Mouse (Mus musculus) thymus, postnatal 36 days (tissue): ENCODE data around the gene Gm3486.
"Not testable (repeated sequence)": the region's sequence is repeated elsewhere in the genome, so short reads cannot be mapped to it uniquely, and the experiment has no call there.

Source experiments
- DNase-seq, 2 experiments: peaks; one replicate each; pipeline ENCODE4 v3.0.0; 2022; ENCODE audit warnings: mixed read lengths in 2 of 2

Gene Gm3486

GRCm38 (mm10) chr14:41489385-41489784 is at the start of gene Gm3486:
Gene Gm3486 (minus strand): TSS chr14:41489485.
- DNase-seq: not testable (repeated sequence)

DNA sequence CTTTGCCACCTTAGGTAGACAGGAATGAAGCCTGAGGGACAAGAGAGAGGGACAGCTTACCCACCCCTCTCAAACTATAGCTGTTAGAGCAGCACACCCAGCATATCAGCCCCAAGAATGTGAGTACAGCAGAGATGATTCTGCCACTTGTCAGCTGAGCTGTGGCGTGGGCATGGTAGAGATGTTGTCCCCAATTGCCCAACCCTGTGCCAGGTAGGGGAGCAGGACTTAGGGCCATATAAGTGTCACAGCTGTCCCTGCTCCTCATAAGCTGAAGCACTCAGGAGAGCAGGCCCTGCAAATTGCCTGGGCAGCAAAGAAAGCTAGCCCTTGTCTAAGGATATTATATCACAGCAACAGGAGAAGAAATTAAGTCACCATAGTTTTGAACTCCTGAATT is 35.4 kb upstream of the Gm3486 start:
- DNase-seq: not testable (repeated sequence)

DNA sequence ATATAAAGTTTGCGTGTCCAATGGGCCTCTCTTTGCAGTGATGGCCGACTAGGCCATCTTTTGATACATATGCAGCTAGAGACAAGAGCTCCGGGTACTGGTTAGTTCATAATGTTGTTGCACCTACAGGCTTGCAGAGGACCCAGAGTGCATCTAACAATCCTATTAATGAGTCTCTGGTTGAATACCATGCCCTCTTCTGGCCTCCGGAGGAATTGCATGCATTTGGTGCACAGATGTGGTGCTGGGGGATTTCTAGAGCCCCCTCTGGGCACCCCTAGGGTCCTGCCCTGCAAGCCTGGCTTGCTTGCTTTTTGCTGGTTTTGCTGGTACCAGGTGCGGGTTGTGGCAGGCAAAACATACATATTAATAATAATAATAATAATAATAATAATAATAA is 31.4 kb upstream of the Gm3486 start:
- not testable (repeated sequence) for DNase-seq

GRCm38 (mm10) chr14:41453418-41453817 is 35.9 kb downstream of the Gm3486 start, which contains the start of gene Gm7954:
Gene Gm7954 (minus strand): TSS chr14:41453518.
- not testable (repeated sequence) for DNase-seq
